Mouse (Mus musculus) neural tube, postnatal 0 days (tissue): Measurements from ENCODE around the gene 4930524B15Rik. TPM values are rescaled to one million over a fixed set of nuclear protein-coding genes. Genes with fewer than 3 reads are reported as not detected.

Experiments used
- polyA plus RNA-seq: library from polyadenylated mRNA; unstranded; fragments of >200 nt; fragmentation: Nextera tagmentation; extraction: Ambion mirVana; gene quantifications from 2 replicates; pipeline ENCODE4 v1.2.1, GENCODE M21; 2015

Gene 4930524B15Rik
- 0.22 and 0.29 TPM in 2 replicates for polyA plus RNA-seq

GRCm38 (mm10) chr11:31965256-31966134 lies at the start of gene 4930524B15Rik:
Gene 4930524B15Rik, plus strand, starts transcription at chr11:31965592.

DNA sequence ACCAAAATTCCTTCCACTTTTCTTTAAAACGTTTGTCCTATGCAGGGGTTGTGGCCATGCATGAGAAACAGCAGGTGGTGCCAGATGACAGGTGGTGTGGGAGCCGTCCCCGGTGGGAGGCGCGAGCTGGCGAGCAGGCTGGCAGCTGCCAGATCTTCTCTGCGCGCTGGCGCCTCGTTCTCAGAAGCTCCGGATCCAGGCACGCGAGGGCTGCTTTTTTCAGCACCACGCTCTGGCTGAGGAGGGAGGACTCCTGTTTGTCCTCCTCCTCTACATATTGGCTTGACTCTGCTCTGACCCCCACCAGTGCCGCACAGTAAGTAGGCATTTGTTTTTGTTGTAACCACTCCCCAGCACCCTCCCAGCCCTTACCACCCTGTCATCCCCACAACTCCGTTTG lies 34.9 kb downstream of the 4930524B15Rik start, which contains the start of gene Nsg2:
Gene Nsg2, plus strand, starts transcription at position 183 of the 400 bp plus-strand sequence.

Other genes with a start within 250 kb of the 4930524B15Rik start
- gene Cpeb4, start 93.4 kb upstream of the 4930524B15Rik start, polyA plus RNA-seq, result 18.1 and 19.2 TPM in 2 replicates
- gene Nsg2, start 34.9 kb downstream of the 4930524B15Rik start, polyA plus RNA-seq, result 335 and 384 TPM in 2 replicates
- gene Il9r, start 234.7 kb downstream of the 4930524B15Rik start, polyA plus RNA-seq, result not detected in 2 replicates
- 48.3 and 58.2 TPM in 2 replicates for gene Snrnp25, start 239.8 kb downstream of the 4930524B15Rik start, polyA plus RNA-seq